Mouse (Mus musculus) testis, adult 2 months (tissue): ENCODE results near the gene Nrip1.

ENCODE experiments used
- CTCF ChIP-seq: fragments of 200-500 bp; IDR thresholded peaks from 2 replicates; pipeline ENCODE4 v1.5.1; 2012; ENCODE audit warnings: low read depth, mild to moderate bottlenecking, inconsistent platforms, low read length, moderate library complexity; ENCODE audit not compliant: control insufficient read depth, insufficient read depth, insufficient replicate concordance
- POLR2A ChIP-seq: fragments of 200-500 bp; IDR thresholded peaks from 2 replicates; pipeline ENCODE4 v1.6.1; 2012; ENCODE audit warnings: low read depth, mild to moderate bottlenecking, inconsistent platforms, low read length, moderate library complexity; ENCODE audit not compliant: control insufficient read depth

DNA sequence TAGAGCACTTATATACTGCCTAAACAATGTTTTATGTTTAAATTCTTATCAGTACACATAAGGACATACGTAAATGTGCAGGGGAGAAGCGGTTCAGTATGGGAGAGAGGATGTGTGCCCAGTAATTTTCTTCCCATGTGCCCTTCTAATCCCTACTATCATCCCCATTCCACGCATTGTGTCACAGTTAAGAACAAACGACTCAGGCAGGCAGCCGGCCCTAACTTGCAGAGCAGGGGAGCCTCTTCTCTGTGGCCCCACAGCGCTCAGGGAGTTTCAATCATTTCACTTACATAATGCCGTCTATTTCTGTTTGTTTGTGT lies 71.9 kb downstream of the Nrip1 start:
- no peak for TF ChIP-seq POLR2A
- no peak for TF ChIP-seq CTCF
